Mouse (Mus musculus) olfactory bulb, adult 2 months (tissue): ENCODE data around the gene Sbp.

Experiments used
- CTCF ChIP-seq: fragments of 200-500 bp; IDR thresholded peaks from 2 replicates; pipeline ENCODE4 v1.5.1; 2012; ENCODE audit warnings: low read depth, mild to moderate bottlenecking, low read length, moderate library complexity; ENCODE audit not compliant: insufficient read depth
- POLR2A ChIP-seq: fragments of 200-500 bp; IDR thresholded peaks from 2 replicates; pipeline ENCODE4 v1.6.1; 2012; ENCODE audit warnings: mild to moderate bottlenecking, low read depth, low read length, moderate library complexity; ENCODE audit not compliant: insufficient read depth

- TF ChIP-seq CTCF (no peak), POLR2A (no peak)
Observed at GRCm38 (mm10) chr17:23966658-23967401, 25.4 kb downstream of the Sbp start.
